Mouse (Mus musculus) thymus, adult 2 months (tissue): Measurements from ENCODE around the gene Ms4a14. TPM values are rescaled to one million over a fixed set of nuclear protein-coding genes. Genes with fewer than 3 reads are reported as not detected.
"Not testable (repeated sequence)": the region's sequence is repeated elsewhere in the genome, so short reads cannot be mapped to it uniquely, and the experiment has no call there.

Source experiments
- DNase-seq: peaks from one replicate; pipeline ENCODE4 v3.0.0; 2021
- H3K27ac ChIP-seq: fragments of 200-500 bp; 2 replicates; pipeline ENCODE4 v1.5.1; 2012; ENCODE audit warnings: low read length, control low read depth; ENCODE audit not compliant: control insufficient read depth, insufficient read depth
- H3K27me3 ChIP-seq: fragments of 200-500 bp; 2 replicates; pipeline ENCODE4 v1.6.1; 2012; ENCODE audit warnings: mild to moderate bottlenecking, low read length, moderate library complexity, mixed read lengths; ENCODE audit not compliant: control insufficient read depth, insufficient read depth
- H3K36me3 ChIP-seq: fragments of 200-500 bp; 2 replicates; pipeline ENCODE4 v1.6.1; 2012; ENCODE audit warnings: mild to moderate bottlenecking, low read length, moderate library complexity; ENCODE audit not compliant: control insufficient read depth, insufficient read depth
- H3K4me1 ChIP-seq: fragments of 200-500 bp; replicated peaks from 2 replicates; pipeline ENCODE4 v1.6.1; 2012; ENCODE audit warnings: low read length; ENCODE audit not compliant: control insufficient read depth, insufficient read depth
- H3K4me3 ChIP-seq: fragments of 200-500 bp; 2 replicates; pipeline ENCODE4 v1.5.1; 2012; ENCODE audit warnings: mild to moderate bottlenecking, low read length, control low read depth, moderate library complexity; ENCODE audit not compliant: control insufficient read depth, insufficient read depth
- CTCF ChIP-seq: fragments of 200-500 bp; IDR thresholded peaks from 2 replicates; pipeline ENCODE4 v1.5.1; 2012; ENCODE audit warnings: mild to moderate bottlenecking, control low read depth, low read length, moderate library complexity, borderline replicate concordance; ENCODE audit not compliant: control insufficient read depth, poor library complexity, insufficient read depth; ENCODE audit errors: extremely low read depth
- POLR2A ChIP-seq: fragments of 200-500 bp; IDR thresholded peaks from 2 replicates; pipeline ENCODE4 v1.6.1; 2012; ENCODE audit warnings: mild to moderate bottlenecking, low read length, control low read depth, moderate library complexity; ENCODE audit not compliant: control insufficient read depth, poor library complexity, insufficient read depth; ENCODE audit errors: extremely low read depth
- WGBS: fragments of 180-500 bp; shearing (Covaris S2); methylation state at CpG from one replicate; pipeline ENCODE4 v1.1.7; 2018; 5-methylcytosine and 5-hydroxymethylcytosine counted together
- polyA plus RNA-seq: library from polyadenylated mRNA; depleted of rRNA; stranded (reverse); fragments of >200 nt; gene quantifications from 2 replicates; pipeline ENCODE4 v1.2.3, GENCODE M21; 2012

Ms4a14 gene
- polyA plus RNA-seq, 1 experiment, result 0.74 TPM

DNA sequence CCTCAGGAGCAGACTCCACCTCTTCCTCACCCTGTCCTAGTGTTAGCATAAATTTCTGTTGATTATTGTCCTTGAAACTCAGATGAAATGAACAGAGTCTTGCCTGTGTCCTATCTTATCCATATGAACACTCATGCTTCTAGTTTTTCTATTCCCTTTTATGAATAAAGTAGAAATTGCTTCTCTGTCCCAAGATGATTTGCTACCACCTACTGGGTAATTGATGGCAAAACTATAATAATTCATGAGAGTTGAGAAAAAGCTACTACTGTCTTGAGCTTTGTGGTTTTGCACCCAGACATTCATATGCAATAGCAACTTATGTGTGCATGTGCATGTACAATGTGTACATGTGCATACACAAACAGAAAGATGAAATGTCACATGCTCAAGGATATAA lies 29.7 kb upstream of the Ms4a14 start:
- DNase-seq, result no peak
- no peaks in the 10 kb centered on the region for H3K4me1 ChIP-seq
- no peaks in the 10 kb centered on the region for H3K27me3 ChIP-seq
- no peak overlapping the region for H3K27ac ChIP-seq
- H3K4me3 ChIP-seq, result no peak overlapping the region
- no peak for TF ChIP-seq CTCF
- no peak for TF ChIP-seq POLR2A
- H3K36me3 ChIP-seq, result no peaks in the 10 kb centered on the region

DNA sequence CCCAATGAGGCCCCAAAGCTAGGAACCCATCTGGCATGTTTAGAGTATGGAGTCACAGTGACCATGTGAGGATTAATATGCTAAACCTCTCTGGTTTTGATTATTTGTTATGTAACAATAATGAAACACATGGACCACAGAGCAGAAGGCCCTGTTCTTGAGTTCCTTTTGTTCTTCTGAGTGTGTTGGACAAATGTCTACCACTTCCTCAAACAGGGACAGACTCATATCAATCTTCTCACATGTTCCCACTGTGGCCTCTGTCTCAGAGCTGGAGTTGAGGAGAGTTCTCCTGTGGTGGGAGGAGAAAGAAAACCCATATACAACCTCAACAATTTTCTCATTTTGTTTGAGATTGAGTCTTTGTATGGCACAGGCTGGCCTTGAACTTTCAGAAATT lies 28.9 kb upstream of the Ms4a14 start:
- Histone ChIP-seq H3K27me3 (no peaks in the 10 kb centered on the region), H3K4me1 (no peaks in the 10 kb centered on the region), H3K27ac (no peak overlapping the region), H3K4me3 (no peak overlapping the region), H3K36me3 (no peaks in the 10 kb centered on the region)
- no peak for TF ChIP-seq POLR2A
- TF ChIP-seq CTCF, result no peak
- no peak for DNase-seq

DNA sequence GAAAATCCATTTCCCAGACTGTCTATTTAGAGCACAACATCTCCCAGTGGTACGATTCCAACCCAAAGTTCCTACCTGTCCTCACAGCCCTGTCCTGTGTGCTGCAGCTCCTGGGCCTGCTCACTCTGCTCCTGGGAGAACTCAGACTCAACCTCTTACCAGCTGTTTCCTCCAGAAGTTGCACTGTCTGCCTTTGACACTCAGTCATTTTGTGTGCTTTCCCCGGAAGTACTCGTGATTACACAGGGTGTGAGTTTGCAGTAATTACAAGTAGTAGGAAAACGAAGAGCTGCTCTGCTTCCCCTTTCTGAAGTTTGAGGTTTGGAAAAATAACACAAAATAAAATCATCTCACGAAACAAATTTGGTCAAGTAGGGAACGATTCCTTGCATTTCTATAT lies 21.7 kb upstream of the Ms4a14 start, which contains the start of gene Ms4a7:
Gene Ms4a7 (minus strand): TSS at position 215 of the 400 bp plus-strand sequence.
- no peak within 1 kb of the TSS for H3K4me3 ChIP-seq
- H3K27me3 ChIP-seq, result no peaks in the 10 kb centered on the region
- H3K27ac ChIP-seq, result no peak within 1 kb of the TSS
- no peaks in the 10 kb centered on the region for H3K36me3 ChIP-seq
- 15% methylated on average over 6 of the region's 6 CpGs for WGBS
- H3K4me1 ChIP-seq, result no peaks in the 10 kb centered on the region
- no peak for DNase-seq
- TF ChIP-seq POLR2A (no peak), CTCF (no peak)

DNA sequence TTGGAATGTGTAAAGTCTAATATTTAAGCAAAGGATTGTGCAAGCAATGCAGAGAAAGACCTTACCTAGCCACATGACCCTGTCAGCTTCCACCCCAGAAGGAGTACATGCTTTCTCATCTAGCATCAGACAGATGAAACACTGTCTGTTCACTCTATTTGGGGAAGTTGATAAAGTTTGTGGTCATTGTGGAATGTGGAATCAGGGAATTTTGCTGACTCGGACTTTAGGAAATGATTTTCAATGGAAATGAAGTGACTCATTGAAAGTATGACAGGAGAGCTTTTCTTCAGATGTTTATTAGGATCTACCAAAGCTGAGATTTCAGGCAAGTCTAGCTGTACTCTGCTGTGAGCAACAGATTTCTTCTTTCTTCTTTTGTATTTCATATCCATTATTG lies 6.9 kb upstream of the Ms4a14 start:
- H3K27me3 ChIP-seq, result no peaks in the 10 kb centered on the region
- WGBS, result 78% methylated on average over 1 of the region's 1 CpGs
- H3K36me3 ChIP-seq, result no peaks in the 10 kb centered on the region
- TF ChIP-seq CTCF, result no peak
- no peak for TF ChIP-seq POLR2A
- no peak overlapping the region for H3K4me3 ChIP-seq
- H3K4me1 ChIP-seq, result no peaks in the 10 kb centered on the region
- no peak for DNase-seq
- H3K27ac ChIP-seq, result no peak overlapping the region

DNA sequence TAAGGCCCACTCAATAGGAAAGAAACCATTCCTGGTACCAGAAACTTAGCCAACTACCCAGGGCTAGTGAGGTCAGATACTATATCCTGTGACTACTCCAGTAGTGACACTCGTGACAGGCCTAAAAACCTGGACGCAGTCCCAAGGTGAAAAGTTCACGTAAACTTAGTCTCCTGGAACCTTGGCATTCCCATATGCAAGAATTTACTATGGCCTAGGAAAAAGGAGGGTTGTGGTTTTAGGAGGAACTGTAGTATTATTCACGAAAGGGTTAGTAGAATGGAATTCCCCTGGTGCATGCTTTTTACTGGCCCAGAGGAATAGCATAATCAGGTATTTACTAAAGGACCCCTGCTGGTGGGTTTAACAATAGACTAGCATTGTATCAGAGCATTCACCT lies 2.5 kb upstream of the Ms4a14 start:
- no peak for DNase-seq
- TF ChIP-seq POLR2A, result no peak
- no peak for TF ChIP-seq CTCF
- Histone ChIP-seq H3K4me3 (no peak overlapping the region), H3K4me1 (no peaks in the 10 kb centered on the region), H3K27ac (no peak overlapping the region), H3K27me3 (no peaks in the 10 kb centered on the region), H3K36me3 (no peaks in the 10 kb centered on the region)
- WGBS, result 97% methylated on average over 4 of the region's 4 CpGs

DNA sequence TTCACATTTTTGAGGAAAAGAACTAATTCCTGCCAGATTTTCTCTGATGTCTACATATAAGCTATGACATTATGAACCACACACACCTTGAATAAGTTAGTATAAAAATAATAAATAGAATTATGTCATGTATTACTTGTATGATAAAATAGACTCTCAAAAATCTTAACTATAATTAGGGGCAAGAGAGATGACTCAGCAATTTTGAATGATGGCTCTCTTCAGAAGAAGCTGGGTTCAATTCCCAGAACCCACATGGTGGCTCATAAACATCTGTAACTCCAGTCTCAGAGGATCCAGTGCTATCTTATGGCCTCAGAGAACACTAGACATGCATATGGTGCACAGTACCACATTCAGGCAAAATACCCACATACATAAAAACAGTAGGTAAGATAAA lies 5.4 kb downstream of the Ms4a14 start:
- TF ChIP-seq CTCF, result no peak
- TF ChIP-seq POLR2A, result no peak
- Histone ChIP-seq H3K36me3 (no peaks in the 10 kb centered on the region), H3K27me3 (no peaks in the 10 kb centered on the region), H3K4me3 (no peak overlapping the region), H3K27ac (no peak overlapping the region), H3K4me1 (no peaks in the 10 kb centered on the region)
- no peak for DNase-seq

DNA sequence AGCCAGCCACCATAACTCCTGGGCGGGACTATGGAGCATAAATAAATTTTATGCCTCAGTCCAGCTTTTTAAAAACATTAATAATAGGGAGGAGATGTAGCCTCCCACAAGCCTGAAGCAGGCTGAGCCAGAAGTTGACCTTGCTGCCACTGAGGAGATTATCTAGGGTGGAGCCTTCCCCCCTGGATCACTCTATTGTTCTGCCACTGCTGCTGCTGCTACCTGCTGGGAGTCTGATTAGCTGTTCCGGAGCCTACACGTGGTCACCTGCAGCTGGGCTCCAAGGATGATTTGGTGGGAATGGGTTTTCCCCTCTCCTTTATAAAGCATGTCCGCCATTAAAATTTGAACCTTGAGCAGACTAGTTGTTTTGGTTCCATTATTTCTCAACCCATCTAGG lies 14.7 kb downstream of the Ms4a14 start:
- WGBS, result 85% methylated on average over 4 of the region's 4 CpGs

DNA sequence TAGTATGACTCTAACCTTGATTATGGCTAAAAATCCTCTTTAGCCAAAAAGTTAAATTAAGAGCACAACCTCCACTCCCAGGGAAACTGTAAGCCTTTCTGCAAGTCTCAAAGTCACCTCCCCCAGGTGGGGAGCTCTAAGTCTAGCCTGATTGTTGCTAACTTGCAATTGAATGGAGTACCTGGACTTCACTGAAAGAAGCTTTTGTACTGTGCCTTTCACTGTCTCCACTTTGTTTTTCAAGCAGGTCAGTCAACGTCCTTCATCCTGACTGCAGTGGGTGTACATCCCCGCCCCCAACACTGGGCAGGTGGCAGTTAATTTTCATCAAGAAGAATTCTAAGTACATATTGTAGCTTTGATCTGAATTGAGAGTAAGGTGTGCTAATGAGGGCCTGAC lies 15.3 kb downstream of the Ms4a14 start:
- no peak for DNase-seq
- no peak for TF ChIP-seq CTCF
- TF ChIP-seq POLR2A, result no peak
- Histone ChIP-seq H3K27me3 (no peaks in the 10 kb centered on the region), H3K4me3 (no peak overlapping the region), H3K27ac (no peak overlapping the region), H3K36me3 (no peaks in the 10 kb centered on the region), H3K4me1 (no peaks in the 10 kb centered on the region)
- WGBS, result 96% methylated on average over 2 of the region's 2 CpGs

More for the DNA sequence above, 14.7 kb downstream of the Ms4a14 start:
- H3K27ac ChIP-seq, H3K4me3 ChIP-seq, H3K36me3 ChIP-seq, H3K27me3 ChIP-seq, DNase-seq, H3K4me1 ChIP-seq: not testable (repeated sequence)

DNA sequence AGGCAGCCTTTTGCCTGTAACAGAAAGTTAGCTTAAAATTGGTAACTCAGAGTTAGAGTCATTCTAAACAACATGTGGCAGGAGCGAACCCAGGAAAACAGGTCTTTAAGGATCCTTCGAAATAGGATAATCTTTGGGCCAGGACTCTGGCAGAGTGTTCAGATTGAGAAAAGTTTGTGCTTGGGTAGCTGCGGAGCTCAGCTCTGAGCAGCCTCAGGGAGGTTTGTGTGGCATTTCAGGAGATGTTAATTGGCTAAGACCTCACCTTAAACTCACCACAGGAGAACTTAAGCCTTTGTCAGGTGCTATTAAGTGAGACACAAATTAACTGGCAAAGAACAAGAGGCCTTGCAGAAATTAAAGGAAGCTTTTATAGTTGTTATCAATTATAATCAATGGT lies 20.6 kb downstream of the Ms4a14 start:
- not testable (repeated sequence) for H3K4me1 ChIP-seq, H3K27ac ChIP-seq, DNase-seq, H3K36me3 ChIP-seq, H3K4me3 ChIP-seq, H3K27me3 ChIP-seq
- 38% methylated on average over 3 of the region's 3 CpGs for WGBS
